Mouse (Mus musculus) forebrain, embryonic 12.5 days (tissue): Measurements from ENCODE around the gene Smtn. TPM values are rescaled to one million over a fixed set of nuclear protein-coding genes. Genes with fewer than 3 reads are reported as not detected.

ENCODE experiments used
- ATAC-seq: fragments of 200-750 bp; cut with Nextera tagmentation; 2 replicates; pipeline ENCODE4 v1.8.0; 2017; ENCODE audit warnings: moderate TSS enrichment; ENCODE audit not compliant: low FRiP score
- H3K27ac ChIP-seq: fragments of 300-500 bp; sonication (generic); 2 replicates; pipeline ENCODE4 v1.5.1; 2016; ENCODE audit warnings: mild to moderate bottlenecking
- H3K27me3 ChIP-seq: fragments of 300-500 bp; sonication (generic); 2 replicates; pipeline ENCODE4 v1.6.1; 2016; ENCODE audit warnings: mild to moderate bottlenecking
- H3K36me3 ChIP-seq: fragments of 300-500 bp; sonication (generic); replicated peaks from 2 replicates; pipeline ENCODE4 v1.6.1; 2016; ENCODE audit warnings: mild to moderate bottlenecking
- H3K4me1 ChIP-seq: fragments of 300-500 bp; sonication (generic); 2 replicates; pipeline ENCODE4 v1.6.1; 2016
- H3K4me2 ChIP-seq: fragments of 300-500 bp; sonication (generic); 2 replicates; pipeline ENCODE4 v1.6.1; 2016; ENCODE audit warnings: mild to moderate bottlenecking, moderate library complexity
- H3K4me3 ChIP-seq: fragments of 300-500 bp; sonication (generic); replicated peaks from 2 replicates; pipeline ENCODE4 v1.5.1; 2016; ENCODE audit warnings: mild to moderate bottlenecking
- H3K9ac ChIP-seq: fragments of 300-500 bp; sonication (generic); 2 replicates; pipeline ENCODE4 v1.6.1; 2016; ENCODE audit warnings: mild to moderate bottlenecking
- H3K9me3 ChIP-seq: fragments of 300-500 bp; sonication (generic); 2 replicates; pipeline ENCODE4 v1.6.1; 2016
- WGBS: fragments of 180-500 bp; shearing (Covaris S2); methylation state at CpG from one replicate; pipeline ENCODE4 v1.1.7; 2016; 5-methylcytosine and 5-hydroxymethylcytosine counted together
- polyA plus RNA-seq: library from polyadenylated mRNA; unstranded; fragments of >200 nt; fragmentation: Nextera tagmentation; extraction: Ambion mirVana; gene quantifications from 2 replicates; pipeline ENCODE4 v1.2.1, GENCODE M21; 2016

The Smtn gene
- polyA plus RNA-seq, result 36.2 and 38.0 TPM in 2 replicates

DNA sequence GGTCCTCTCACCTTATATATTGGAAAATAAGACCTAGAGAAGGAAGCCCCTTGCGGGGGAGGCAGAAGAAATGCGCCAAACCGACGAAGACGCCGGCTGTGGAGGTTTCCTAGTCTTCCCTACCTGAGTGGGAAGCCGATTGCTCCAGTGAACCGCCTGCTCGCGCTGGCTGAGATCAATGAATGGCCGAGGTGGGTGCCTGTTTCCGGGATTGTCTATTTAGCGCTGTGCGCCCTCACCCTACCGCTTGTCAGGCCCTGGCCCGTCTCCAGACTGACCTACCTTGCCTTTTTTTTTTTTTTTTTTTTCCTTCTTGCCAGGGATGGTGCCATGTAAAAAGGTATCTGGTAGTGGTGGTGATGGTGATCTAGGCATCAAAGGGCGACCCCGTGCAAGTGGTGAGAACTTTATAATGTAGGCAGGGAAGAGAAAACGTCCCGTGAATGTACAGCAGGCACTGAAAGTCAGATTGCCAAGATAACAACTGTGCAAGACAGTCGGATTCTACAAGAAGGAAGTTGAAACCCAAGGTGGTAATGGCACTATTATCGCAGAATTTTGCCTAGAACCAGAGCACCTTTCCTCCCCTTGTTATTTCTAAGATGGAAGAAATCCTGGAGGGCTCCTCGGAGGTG lies at the start of gene Smtn:
Gene Smtn, minus strand, starts transcription at position 162 of the 635 bp plus-strand sequence.
- 96% methylated on average over 23 of the region's 23 CpGs for WGBS
- H3K27ac ChIP-seq, result no peak within 1 kb of the TSS

DNA sequence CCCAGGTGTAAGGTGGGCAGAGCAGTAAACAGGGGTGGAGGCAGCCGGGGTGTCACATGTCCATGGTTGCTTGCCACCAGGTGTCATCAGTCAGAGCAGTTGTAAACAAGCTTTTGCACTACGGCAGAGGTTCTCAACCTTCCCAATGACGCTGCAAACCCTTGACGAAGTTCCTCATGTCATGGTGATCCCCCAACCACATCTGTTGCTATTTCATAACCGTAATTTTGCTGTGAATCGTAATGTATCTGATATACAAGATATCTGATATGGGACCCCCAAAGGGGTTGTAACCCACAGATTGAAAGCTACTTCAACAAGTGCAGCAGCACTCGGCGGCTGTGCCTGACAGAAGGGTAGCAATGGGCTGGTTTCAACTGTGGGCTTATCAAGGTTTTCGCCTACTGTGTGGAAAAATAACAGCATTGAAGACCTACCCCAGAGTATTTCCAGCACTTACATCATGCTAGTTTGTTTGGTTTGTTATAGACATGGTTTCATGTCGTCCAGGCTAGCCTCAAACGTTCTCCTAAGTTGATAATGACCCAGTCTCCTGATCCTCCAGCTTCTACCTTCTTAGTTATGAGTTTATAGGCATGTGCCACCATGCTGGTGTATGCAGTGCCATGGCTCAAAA lies 47.7 kb upstream of the Smtn start:
- no peaks in the 10 kb centered on the region for H3K27me3 ChIP-seq
- WGBS, result 86% methylated on average over 11 of the region's 11 CpGs

More for the DNA sequence above, at the start of gene Smtn:
- H3K9ac ChIP-seq, result peak within 1 kb of the TSS; percentile 36; the same call in 1 of the 2 replicates
- H3K4me3 ChIP-seq, result peak within 1 kb of the TSS; percentile 58
- H3K4me2 ChIP-seq, result peak within 1 kb of the TSS; percentile 69
- 0 out of 2 replicates have a peak, but pooled peaks cover 4% of the 10 kb centered on the region for H3K27me3 ChIP-seq
- ATAC-seq, result no peak
- no peaks in the 10 kb centered on the region; the same call in 1 of the 2 replicates for H3K36me3 ChIP-seq
- peaks cover 24% of the 10 kb centered on the region for H3K4me1 ChIP-seq
- H3K9me3 ChIP-seq, result peaks cover 4% of the 10 kb centered on the region; the same call in 1 of the 2 replicates

DNA sequence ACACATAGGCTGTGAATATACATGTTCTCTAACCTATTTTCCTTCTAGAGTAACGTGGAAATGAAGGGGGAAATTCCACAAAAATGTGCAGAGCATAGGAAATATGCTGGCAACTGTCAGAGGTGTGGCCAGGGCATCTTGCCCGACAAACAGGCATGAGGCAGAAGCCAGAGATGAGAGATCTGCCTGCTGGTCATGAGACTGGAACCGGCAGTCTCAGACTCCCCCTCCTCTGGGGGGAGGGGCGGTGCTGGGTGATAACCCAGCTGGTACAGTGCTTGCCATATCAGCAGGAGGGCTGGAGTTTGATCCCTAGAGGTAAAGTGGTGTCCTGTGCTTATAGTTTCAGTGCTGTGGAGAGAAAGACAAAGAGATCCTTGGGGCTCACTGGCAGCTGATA lies 46.9 kb upstream of the Smtn start:
- Histone ChIP-seq H3K9ac (no peak overlapping the region), H3K27me3 (no peaks in the 10 kb centered on the region), H3K27ac (no peak overlapping the region), H3K4me1 (no peaks in the 10 kb centered on the region), H3K36me3 (no peaks in the 10 kb centered on the region), H3K9me3 (no peaks in the 10 kb centered on the region), H3K4me2 (no peak overlapping the region), H3K4me3 (no peak overlapping the region)
- no peak for ATAC-seq
- 55% methylated on average over 4 of the region's 4 CpGs for WGBS

More for the DNA sequence above, 47.7 kb upstream of the Smtn start:
- no peaks in the 10 kb centered on the region for H3K36me3 ChIP-seq
- H3K9ac ChIP-seq, result no peak overlapping the region
- H3K9me3 ChIP-seq, result no peaks in the 10 kb centered on the region
- H3K27ac ChIP-seq, result no peak overlapping the region
- H3K4me3 ChIP-seq, result no peak overlapping the region
- no peaks in the 10 kb centered on the region for H3K4me1 ChIP-seq
- ATAC-seq, result no peak
- no peak overlapping the region for H3K4me2 ChIP-seq

DNA sequence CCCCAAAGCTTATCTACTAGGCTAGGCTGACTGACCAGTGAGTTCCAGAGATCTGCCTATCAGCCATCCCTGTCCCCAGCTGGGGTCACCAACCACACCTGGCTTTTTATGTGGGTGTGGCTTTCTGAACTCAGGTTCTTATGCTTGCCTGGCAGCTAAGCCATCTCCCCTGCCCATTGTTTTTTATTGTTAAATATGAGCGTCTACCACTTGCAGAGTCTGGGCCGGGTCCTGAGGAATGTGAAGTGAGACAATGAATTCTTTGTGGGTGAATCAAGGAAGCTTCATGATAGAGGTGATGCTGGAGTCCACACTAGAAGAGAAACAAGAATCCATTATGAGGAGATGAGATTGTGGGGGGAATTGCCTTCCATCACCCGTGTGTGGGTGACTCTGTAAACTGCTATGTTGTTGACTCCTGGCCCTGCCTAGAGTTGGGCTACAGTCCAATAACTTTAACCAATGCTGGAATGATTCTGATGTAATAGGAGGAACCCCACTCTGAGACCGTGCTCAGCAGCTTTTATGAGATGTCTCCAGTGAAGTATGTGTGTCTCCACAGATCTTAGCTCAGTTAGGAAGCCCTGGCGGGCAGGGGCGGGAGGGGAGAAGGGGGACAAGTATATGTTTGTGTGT lies 45.7 kb upstream of the Smtn start:
- ATAC-seq, result no peak
- Histone ChIP-seq H3K27me3 (no peaks in the 10 kb centered on the region), H3K4me1 (no peaks in the 10 kb centered on the region), H3K9me3 (no peaks in the 10 kb centered on the region), H3K9ac (no peak overlapping the region), H3K36me3 (no peaks in the 10 kb centered on the region), H3K4me2 (no peak overlapping the region), H3K4me3 (no peak overlapping the region), H3K27ac (no peak overlapping the region)
- 86% methylated on average over 6 of the region's 6 CpGs for WGBS

DNA sequence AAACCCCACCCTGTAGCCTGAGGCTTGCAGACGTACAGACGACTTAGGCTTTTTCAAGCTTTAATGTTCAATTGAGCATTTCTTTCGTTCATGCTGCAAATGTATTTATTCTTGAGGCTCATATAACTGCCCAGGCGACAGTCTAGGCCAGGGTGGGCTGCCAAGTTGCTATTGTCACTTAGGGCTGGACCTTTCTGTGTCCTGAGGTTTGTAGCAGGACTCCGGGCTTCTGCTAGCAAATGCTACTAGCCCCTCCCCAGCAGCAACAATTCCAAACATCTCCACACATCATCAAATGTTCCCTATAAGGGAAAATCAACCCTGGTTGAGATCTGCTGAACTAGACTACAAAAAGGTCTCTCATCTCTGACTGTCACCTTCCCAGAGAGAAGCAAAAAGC lies 42.7 kb upstream of the Smtn start:
- Histone ChIP-seq H3K27ac (no peak overlapping the region), H3K4me3 (no peak overlapping the region), H3K4me2 (no peak overlapping the region), H3K9me3 (no peaks in the 10 kb centered on the region), H3K9ac (no peak overlapping the region), H3K27me3 (no peaks in the 10 kb centered on the region), H3K36me3 (no peaks in the 10 kb centered on the region), H3K4me1 (no peaks in the 10 kb centered on the region)
- no peak for ATAC-seq
- WGBS, result 80% methylated on average over 5 of the region's 5 CpGs

DNA sequence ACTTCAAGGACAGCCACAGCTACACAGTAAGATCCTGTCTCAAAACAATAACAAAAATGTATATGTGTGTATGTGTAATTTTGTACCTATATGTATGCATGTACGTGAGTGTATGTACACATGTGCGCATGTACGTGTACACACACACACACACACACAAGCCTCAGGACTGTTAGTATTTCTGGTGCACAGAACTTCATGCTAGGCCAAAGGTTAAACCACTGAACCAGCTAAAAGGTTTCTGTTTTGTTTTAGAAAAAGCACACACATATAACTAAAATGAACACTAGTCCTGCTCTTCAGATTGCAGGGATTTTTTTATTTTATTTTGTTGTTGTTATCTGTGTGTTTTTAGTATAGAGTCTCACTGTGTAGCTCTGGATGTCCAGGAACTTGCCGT lies 41.5 kb upstream of the Smtn start:
- no peaks in the 10 kb centered on the region for H3K4me1 ChIP-seq
- H3K36me3 ChIP-seq, result no peaks in the 10 kb centered on the region
- ATAC-seq, result no peak
- 94% methylated on average over 4 of the region's 4 CpGs for WGBS
- no peaks in the 10 kb centered on the region for H3K9me3 ChIP-seq
- no peaks in the 10 kb centered on the region for H3K27me3 ChIP-seq
- H3K4me3 ChIP-seq, result no peak overlapping the region
- no peak overlapping the region for H3K4me2 ChIP-seq
- no peak overlapping the region for H3K27ac ChIP-seq
- no peak overlapping the region for H3K9ac ChIP-seq

DNA sequence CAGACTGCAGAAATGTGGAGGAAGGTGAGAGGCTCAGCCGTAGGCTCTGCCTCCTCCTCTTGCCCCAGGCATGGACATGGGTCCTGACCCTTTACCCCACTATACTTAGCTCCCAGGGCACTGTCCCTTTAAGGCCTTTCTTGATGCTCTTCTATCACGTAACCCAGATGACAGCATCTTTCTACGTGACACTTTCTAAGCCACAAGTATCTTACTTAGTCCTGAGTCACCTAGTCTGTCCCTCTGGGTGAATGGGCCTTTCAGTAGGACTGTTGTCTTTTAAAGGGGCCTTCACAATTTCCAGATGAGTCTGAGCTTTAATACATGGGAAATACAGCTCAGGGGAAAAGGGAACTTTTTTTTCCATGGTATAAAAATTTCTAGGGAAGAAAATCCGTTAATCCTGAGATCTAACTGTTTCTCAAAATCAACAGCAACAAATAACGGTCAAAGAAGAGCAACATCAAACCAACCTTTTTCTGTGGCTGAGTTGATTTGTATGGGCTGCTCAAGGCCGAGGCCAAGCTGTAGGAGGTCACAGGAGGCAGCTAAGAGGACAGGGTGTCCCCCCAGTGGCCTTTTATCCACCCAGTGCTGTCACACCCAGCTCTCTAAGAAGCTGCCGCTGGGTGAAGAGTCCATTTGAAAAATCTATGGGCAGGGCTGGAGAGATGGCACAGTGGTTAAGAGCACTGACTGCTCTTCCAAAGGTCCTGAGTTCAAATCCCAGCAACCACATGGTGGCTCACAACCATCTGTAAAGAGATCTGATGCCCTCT lies 40.1 kb upstream of the Smtn start:
- H3K36me3 ChIP-seq, result no peaks in the 10 kb centered on the region

DNA sequence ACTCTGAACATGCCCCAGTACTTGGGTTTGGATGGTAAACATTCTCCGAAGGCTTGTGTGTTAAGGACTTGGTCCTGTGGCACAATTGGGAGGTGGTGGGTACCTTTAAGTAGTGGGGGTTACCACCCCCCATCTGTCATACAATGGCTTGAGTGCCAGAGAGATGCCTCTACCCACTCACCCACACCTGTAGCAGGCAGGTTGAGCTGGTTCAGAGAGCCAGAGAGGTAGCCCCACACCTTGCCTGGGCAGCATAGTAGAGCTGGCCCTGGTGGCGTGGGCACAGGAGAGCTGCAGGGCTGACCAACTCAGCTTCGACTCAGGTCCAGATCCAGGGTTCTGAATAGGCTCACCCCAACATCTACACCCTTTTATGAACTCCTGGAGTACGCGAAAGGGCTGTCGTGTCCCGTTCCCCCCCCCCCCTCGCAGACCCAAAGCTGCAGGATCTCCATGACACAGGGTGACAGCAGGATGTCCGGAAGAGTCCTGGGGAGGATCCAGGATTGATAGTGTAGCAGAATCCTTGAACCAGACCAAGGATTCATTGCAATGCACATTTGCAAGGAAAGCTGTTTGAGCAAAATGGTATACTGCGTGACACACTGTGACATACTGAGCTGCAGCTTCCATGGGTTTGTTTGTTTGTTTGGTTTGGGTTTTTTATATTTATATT lies 37.8 kb upstream of the Smtn start:
- Histone ChIP-seq H3K9me3 (no peaks in the 10 kb centered on the region), H3K4me1 (peaks cover 2% of the 10 kb centered on the region), H3K27ac (no peak overlapping the region), H3K4me2 (no peak overlapping the region), H3K4me3 (no peak overlapping the region), H3K36me3 (no peaks in the 10 kb centered on the region), H3K27me3 (no peaks in the 10 kb centered on the region), H3K9ac (no peak overlapping the region)
- no peak for ATAC-seq
- 82% methylated on average over 10 of the region's 10 CpGs for WGBS

More for the DNA sequence above, 40.1 kb upstream of the Smtn start:
- H3K27ac ChIP-seq, result no peak overlapping the region
- no peaks in the 10 kb centered on the region for H3K4me1 ChIP-seq
- H3K9ac ChIP-seq, result no peak overlapping the region
- H3K4me3 ChIP-seq, result no peak overlapping the region
- ATAC-seq, result no peak
- H3K4me2 ChIP-seq, result no peak overlapping the region
- no peaks in the 10 kb centered on the region for H3K9me3 ChIP-seq
- H3K27me3 ChIP-seq, result no peaks in the 10 kb centered on the region
- WGBS, result 72% methylated on average over 7 of the region's 7 CpGs

DNA sequence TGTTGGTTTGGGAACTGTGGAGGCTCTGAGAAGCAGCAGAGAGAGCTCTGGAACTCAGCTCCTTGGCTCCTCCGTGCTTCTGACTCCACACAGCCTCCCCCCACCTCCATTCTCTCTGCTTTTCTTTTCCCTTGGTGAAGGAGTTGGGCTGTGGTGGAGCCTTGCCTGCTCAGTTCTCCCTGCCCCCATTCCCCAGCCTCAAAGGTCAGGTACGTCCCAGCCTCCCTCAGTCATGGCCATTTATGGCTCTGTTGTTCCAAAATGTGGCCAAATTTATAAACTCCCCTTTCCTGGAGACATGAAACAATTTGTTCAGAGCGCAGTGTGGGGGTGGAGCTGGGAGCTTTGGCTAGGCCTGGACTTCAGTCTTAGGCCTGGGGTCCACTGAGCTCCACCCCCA lies 34.8 kb upstream of the Smtn start:
- H3K4me2 ChIP-seq, result no peak overlapping the region
- no peak overlapping the region for H3K9ac ChIP-seq
- no peak overlapping the region for H3K4me3 ChIP-seq
- H3K4me1 ChIP-seq, result peaks cover 5% of the 10 kb centered on the region
- no peaks in the 10 kb centered on the region for H3K9me3 ChIP-seq
- no peaks in the 10 kb centered on the region for H3K36me3 ChIP-seq
- WGBS, result 57% methylated on average over 3 of the region's 3 CpGs
- no peak for ATAC-seq
- no peaks in the 10 kb centered on the region for H3K27me3 ChIP-seq
- no peak overlapping the region for H3K27ac ChIP-seq

DNA sequence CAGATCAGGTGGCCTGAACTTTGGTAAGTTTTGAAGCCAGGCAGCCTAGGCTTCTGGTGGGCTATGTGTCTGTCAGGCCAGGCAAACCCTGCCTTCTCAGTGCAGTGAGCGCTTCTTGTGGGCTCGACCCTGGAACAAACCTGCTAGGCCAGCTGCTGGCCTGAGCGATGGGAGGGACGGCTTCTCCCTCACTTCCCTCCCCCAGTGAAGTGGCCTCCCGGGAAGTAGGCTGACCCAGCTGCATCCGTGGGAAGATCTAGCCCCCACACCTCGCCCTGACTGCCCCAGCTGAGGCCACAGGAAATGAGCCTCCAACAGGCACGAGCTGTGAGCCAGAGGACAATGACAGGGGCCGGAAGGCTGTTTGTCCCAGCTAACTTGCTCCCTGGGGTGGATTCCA lies 32.7 kb upstream of the Smtn start:
- H3K9ac ChIP-seq, result no peak overlapping the region
- peaks cover 5% of the 10 kb centered on the region for H3K4me1 ChIP-seq
- ATAC-seq, result no peak
- no peak overlapping the region for H3K27ac ChIP-seq
- no peak overlapping the region for H3K4me2 ChIP-seq
- H3K9me3 ChIP-seq, result no peaks in the 10 kb centered on the region
- H3K36me3 ChIP-seq, result no peaks in the 10 kb centered on the region
- 24% methylated on average over 9 of the region's 9 CpGs for WGBS
- no peak overlapping the region for H3K4me3 ChIP-seq
- H3K27me3 ChIP-seq, result no peaks in the 10 kb centered on the region

DNA sequence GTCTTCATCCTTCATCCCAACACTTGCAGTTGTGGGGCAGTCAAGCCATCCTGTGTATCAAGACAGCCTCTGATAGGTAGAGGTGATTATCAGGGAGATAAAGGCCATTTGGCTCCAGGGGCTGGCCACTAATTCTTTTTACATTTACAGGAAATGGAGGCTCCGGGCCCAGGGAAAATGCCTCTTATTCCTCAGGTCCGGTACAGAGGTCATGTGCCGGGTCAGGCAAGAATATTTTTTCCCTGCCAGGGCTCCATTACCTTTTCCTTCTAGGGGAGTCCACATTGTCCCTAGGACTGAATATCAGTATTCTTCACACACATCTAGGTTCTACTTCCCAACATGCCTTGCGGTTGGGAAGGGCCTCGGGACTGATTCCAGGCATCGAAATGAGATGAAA lies 31.8 kb upstream of the Smtn start:
- 91% methylated on average over 6 of the region's 6 CpGs for WGBS
- H3K27me3 ChIP-seq, result no peaks in the 10 kb centered on the region
- H3K36me3 ChIP-seq, result no peaks in the 10 kb centered on the region
- no peak for ATAC-seq
- no peak overlapping the region for H3K9ac ChIP-seq
- H3K4me1 ChIP-seq, result peaks cover 5% of the 10 kb centered on the region
- no peak overlapping the region for H3K4me2 ChIP-seq
- H3K4me3 ChIP-seq, result no peak overlapping the region
- H3K27ac ChIP-seq, result no peak overlapping the region
- H3K9me3 ChIP-seq, result no peaks in the 10 kb centered on the region

DNA sequence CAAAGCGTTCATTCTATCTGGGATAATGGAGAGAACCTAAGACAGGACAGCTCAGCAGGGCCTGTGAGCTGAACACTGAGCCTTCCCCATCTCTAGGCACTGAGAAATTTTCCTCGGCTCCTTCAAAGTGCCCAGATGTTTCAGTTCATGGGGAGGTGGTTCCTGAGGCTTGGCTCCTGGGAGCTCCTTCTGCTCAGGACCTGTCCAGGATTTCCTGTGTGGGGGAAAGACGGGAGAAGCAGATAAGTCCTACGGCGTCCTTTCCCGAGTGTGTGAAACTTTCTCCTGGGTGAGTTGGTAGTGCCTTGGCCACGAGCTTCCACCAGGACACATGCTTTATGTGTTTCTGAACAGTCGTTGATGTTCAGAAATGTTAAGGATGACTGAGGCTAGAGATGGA lies 29.9 kb upstream of the Smtn start:
- H3K27me3 ChIP-seq, result no peaks in the 10 kb centered on the region
- no peaks in the 10 kb centered on the region for H3K9me3 ChIP-seq
- H3K9ac ChIP-seq, result no peak overlapping the region
- no peak overlapping the region for H3K27ac ChIP-seq
- H3K4me1 ChIP-seq, result peaks cover 5% of the 10 kb centered on the region
- no peak overlapping the region for H3K4me2 ChIP-seq
- no peak for ATAC-seq
- H3K4me3 ChIP-seq, result no peak overlapping the region
- 93% methylated on average over 8 of the region's 8 CpGs for WGBS
- H3K36me3 ChIP-seq, result no peaks in the 10 kb centered on the region
